Comparison of ENCODE assay signal across 8 mouse cellular contexts in genomic region chr1:86154133-86154823, GRCm38 (mm10). TPM values are rescaled to one million over a fixed set of nuclear protein-coding genes. Genes with fewer than 3 reads are reported as not detected.
DNase-seq lines count a peak whose midpoint lies in the region; ATAC-seq and TF ChIP-seq lines count a peak whose summit lies in the region.

Gene Armc9, plus strand, starts transcription at chr1:86154780.

- peak within 1 kb of the TSS; percentile 73 for H3K4me2 ChIP-seq in embryonic facial prominence, embryonic 13.5 days
- H3K4me2 ChIP-seq in limb, embryonic 13.5 days (replicated peaks): peak within 1 kb of the TSS; percentile 75
- H3K4me2 ChIP-seq in midbrain, embryonic 16.5 days (ENCODE audit: low read length): peak within 1 kb of the TSS; percentile 85

- H3K27ac ChIP-seq in embryonic facial prominence, embryonic 13.5 days: peak within 1 kb of the TSS; percentile 89
- H3K27ac ChIP-seq in heart, adult 2 months: peak within 1 kb of the TSS; percentile 73
- peak within 1 kb of the TSS; percentile 82 for H3K27ac ChIP-seq in limb, embryonic 13.5 days
- H3K27ac ChIP-seq in midbrain, embryonic 16.5 days (ENCODE audit: low read length): peak within 1 kb of the TSS; percentile 79

- intact Hi-C loops in heart, adult 2 months (cut with DNase I): loop anchor here (5.0 kb wide), 1 partner anchor 92 kb away; the partner anchor contains the start of gene Psmd1

- 3% methylated on average over 40 of the region's 40 CpGs for WGBS in embryonic facial prominence, embryonic 13.5 days
- 3% methylated on average over 40 of the region's 40 CpGs for WGBS in heart, adult 2 months
- 4% methylated on average over 40 of the region's 40 CpGs for WGBS in limb, embryonic 13.5 days
- 4% methylated on average over 40 of the region's 40 CpGs for WGBS in midbrain, embryonic 16.5 days

- peak; percentile 92 for DNase-seq in 3134 (ENCODE audit: extremely low read depth, insufficient read length, low spot score)
- peak; percentile 97 to 98 for DNase-seq in adrenal gland, postnatal 36 days
- DNase-seq in heart, adult 2 months: peak; percentile 92 to 96
- DNase-seq in kidney, adult 8-10 months: peak; percentile 95 to 96
- peak; percentile 89 to 98 for DNase-seq in spleen, postnatal 10 days (ENCODE audit: low spot score in 2 of 2)

- no peaks in the 10 kb centered on the region for H3K9me3 ChIP-seq in embryonic facial prominence, embryonic 13.5 days
- no peaks in the 10 kb centered on the region for H3K9me3 ChIP-seq in limb, embryonic 13.5 days
- no peaks in the 10 kb centered on the region for H3K9me3 ChIP-seq in midbrain, embryonic 16.5 days (replicated peaks; ENCODE audit: control insufficient read depth, low read length, poor library complexity, severe bottlenecking)

- no peaks in the 10 kb centered on the region for H3K27me3 ChIP-seq in embryonic facial prominence, embryonic 13.5 days
- no peaks in the 10 kb centered on the region for H3K27me3 ChIP-seq in heart, adult 2 months (ENCODE audit: control insufficient read depth, insufficient read depth, low read length)
- H3K27me3 ChIP-seq in limb, embryonic 13.5 days: no peaks in the 10 kb centered on the region
- H3K27me3 ChIP-seq in midbrain, embryonic 16.5 days (ENCODE audit: control insufficient read depth, insufficient read depth, low read depth, low read length): no peaks in the 10 kb centered on the region

- peak within 1 kb of the TSS; percentile 81 for H3K4me3 ChIP-seq in embryonic facial prominence, embryonic 13.5 days
- peak within 1 kb of the TSS; percentile 91 for H3K4me3 ChIP-seq in heart, adult 2 months
- peak within 1 kb of the TSS; percentile 84 for H3K4me3 ChIP-seq in limb, embryonic 13.5 days
- peak within 1 kb of the TSS; percentile 77 for H3K4me3 ChIP-seq in midbrain, embryonic 16.5 days (ENCODE audit: low read depth, low read length)

- ATAC-seq in embryonic facial prominence, embryonic 13.5 days (ENCODE audit: insufficient number of reproducible peaks, insufficient read depth, low FRiP score, low TSS enrichment, low read depth): peak; percentile 99
- ATAC-seq in limb, embryonic 13.5 days (ENCODE audit: low FRiP score, low read depth): peak; percentile 100
- ATAC-seq in midbrain, embryonic 16.5 days: peak; percentile 100

- peak; percentile 99 for TF ChIP-seq POLR2A in heart, adult 2 months (IDR thresholded peaks at IDR 0.05; ENCODE audit: insufficient read depth, low read depth, low read length)

- H3K36me3 ChIP-seq in embryonic facial prominence, embryonic 13.5 days: 0 out of 2 replicates have a peak, but pooled peaks cover 6% of the 10 kb centered on the region
- H3K36me3 ChIP-seq in heart, adult 2 months (ENCODE audit: control insufficient read depth, insufficient read depth, low read length): no peaks in the 10 kb centered on the region
- H3K36me3 ChIP-seq in limb, embryonic 13.5 days: peaks cover 3% of the 10 kb centered on the region
- no peaks in the 10 kb centered on the region for H3K36me3 ChIP-seq in midbrain, embryonic 16.5 days (ENCODE audit: control insufficient read depth, insufficient read depth, low read length)

- H3K79me2 ChIP-seq in heart, adult 2 months (replicated peaks; ENCODE audit: control insufficient read depth, insufficient read depth, low read length): no peaks in the 10 kb centered on the region

- peak within 1 kb of the TSS; percentile 85 for H3K9ac ChIP-seq in embryonic facial prominence, embryonic 13.5 days
- H3K9ac ChIP-seq in heart, adult 2 months (ENCODE audit: low read depth, low read length): peak within 1 kb of the TSS; percentile 60
- H3K9ac ChIP-seq in limb, embryonic 13.5 days: peak within 1 kb of the TSS; percentile 82
- H3K9ac ChIP-seq in midbrain, embryonic 16.5 days (ENCODE audit: low read depth, low read length): peak within 1 kb of the TSS; percentile 84

- no peak for TF ChIP-seq CTCF in heart, adult 2 months (IDR thresholded peaks at IDR 0.05)

- peak; percentile 83 for TF ChIP-seq EP300 in heart, adult 2 months (IDR thresholded peaks at IDR 0.05; ENCODE audit: insufficient read depth, low read depth, low read length)

- H3K4me1 ChIP-seq in embryonic facial prominence, embryonic 13.5 days: peaks cover 15% of the 10 kb centered on the region
- H3K4me1 ChIP-seq in heart, adult 2 months (ENCODE audit: control insufficient read depth, insufficient read depth, low read length): peaks cover 3% of the 10 kb centered on the region; the same call in 1 of the 2 replicates
- peaks cover 14% of the 10 kb centered on the region for H3K4me1 ChIP-seq in limb, embryonic 13.5 days
- peaks cover 14% of the 10 kb centered on the region for H3K4me1 ChIP-seq in midbrain, embryonic 16.5 days (ENCODE audit: control insufficient read depth, insufficient read depth, low read length)

RNA-seq across cellular contexts. Expression of gene Armc9, which starts in this region (rescaled TPM):
- 1 to 10 TPM; 9.3 to 9.6 TPM for total RNA-seq in adrenal gland, postnatal 36 days (2021)
- polyA plus RNA-seq in embryonic facial prominence, embryonic 13.5 days (2015; fragmentation: Nextera tagmentation; extraction: Ambion mirVana): 31.5 and 32.7 TPM in 2 replicates
- 1 to 10 TPM; 3.5 TPM for total RNA-seq in heart, adult 2 months (2021)
- polyA plus RNA-seq in heart, adult 2 months (2012; rRNA removed): 1.6 and 2.4 TPM in 2 replicates
- polyA plus RNA-seq in limb, embryonic 13.5 days (2015; fragmentation: Nextera tagmentation; extraction: Ambion mirVana): 28.3 and 30.4 TPM in 2 replicates
- 40.8 and 41.3 TPM in 2 replicates for polyA plus RNA-seq in midbrain, embryonic 16.5 days (2015; fragmentation: Nextera tagmentation; extraction: Ambion mirVana)

Comparison
In these comparisons a context has a peak if more than half of its experiments do, and no peak if none do; other contexts are left out.
1. Peak in every context shown above with its lines: DNase-seq, ATAC-seq, H3K4me3 ChIP-seq and H3K27ac ChIP-seq.